Mouse (Mus musculus): ENCODE measurements around the gene Mettl26.

- TF ChIP-seq GATA1 (IDR thresholded peaks at IDR 0.05; ENCODE audit: borderline replicate concordance, low read length) = no peak
- TF ChIP-seq FLI1 (IDR thresholded peaks at IDR 0.05; ENCODE audit: low read length) = no peak
Observed at GRCm38 (mm10) chr17:25887467-25887866, 12.6 kb downstream of the Mettl26 start.

Measured in megakaryocyte, embryonic 14.5 days (primary cell).